ENCODE assay signal across 9 mouse cellular contexts in genomic region chr16:89897547-89898298, GRCm38 (mm10).
A peak's percentile ranks its signal among the peaks of the same experiment; 100 is the strongest.
DNase-seq lines count a peak whose midpoint lies in the region; ATAC-seq and TF ChIP-seq lines count a peak whose summit lies in the region.
"Had no signal": no experiment of that assay in that cellular context is flagged by ENCODE, and none has a peak within 500 bp of the region (broad histone marks: within the 10 kb centered on the region; RNA-seq: fewer than 3 reads in every experiment).

No protein-coding gene starts in this region.

- no peaks in the 10 kb centered on the region; the same call in 1 of the 2 replicates for H3K9me3 ChIP-seq in forebrain, embryonic 14.5 days (replicated peaks; ENCODE audit: control insufficient read depth, low read length)
- H3K9me3 ChIP-seq in forebrain, embryonic 11.5 days (ENCODE audit: control insufficient read depth, low read length): no peaks in the 10 kb centered on the region; the same call in 1 of the 2 replicates
- H3K9me3 ChIP-seq in E14TG2a.4 (ENCODE audit: low read length): peaks cover 7% of the 10 kb centered on the region
- H3K9me3 ChIP-seq in hindbrain, embryonic 11.5 days (ENCODE audit: control insufficient read depth, low read length): no peaks in the 10 kb centered on the region

- H3K4me2 ChIP-seq in forebrain, embryonic 14.5 days (ENCODE audit: low read length): no peak overlapping the region; the same call in 1 of the 2 replicates
- H3K4me2 ChIP-seq in forebrain, embryonic 11.5 days (ENCODE audit: low read depth, low read length, severe bottlenecking): no peak overlapping the region
- no peak overlapping the region for H3K4me2 ChIP-seq in hindbrain, embryonic 11.5 days (replicated peaks; ENCODE audit: low read depth, low read length)
- H3K4me2 ChIP-seq: midbrain, embryonic 11.5 days had no signal

- H3K4me3 ChIP-seq in forebrain, embryonic 14.5 days (ENCODE audit: low read depth, low read length): no peak overlapping the region
- H3K4me3 ChIP-seq in forebrain, embryonic 11.5 days (ENCODE audit: low read depth, low read length): no peak overlapping the region
- H3K4me3 ChIP-seq in E14TG2a.4 (replicated peaks; ENCODE audit: low read length): peak overlapping the region; percentile 67
- H3K4me3 ChIP-seq in left cerebral cortex, adult 2 months: peak overlapping the region; percentile 50
- no peak overlapping the region for H3K4me3 ChIP-seq in hindbrain, embryonic 11.5 days (ENCODE audit: low read depth, low read length)

- no peaks in the 10 kb centered on the region for H3K4me1 ChIP-seq in forebrain, embryonic 14.5 days (ENCODE audit: control insufficient read depth, insufficient read depth, low read length)
- H3K4me1 ChIP-seq in forebrain, embryonic 11.5 days (replicated peaks; ENCODE audit: control insufficient read depth, insufficient read depth, low read length): no peaks in the 10 kb centered on the region
- H3K4me1 ChIP-seq in E14TG2a.4 (replicated peaks; ENCODE audit: low read depth, low read length): peaks cover 48% of the 10 kb centered on the region
- no peaks in the 10 kb centered on the region for H3K4me1 ChIP-seq in hindbrain, embryonic 11.5 days (replicated peaks; ENCODE audit: control insufficient read depth, insufficient read depth, low read length)

- H3K27me3 ChIP-seq in forebrain, embryonic 14.5 days (replicated peaks; ENCODE audit: control insufficient read depth, insufficient read depth, low read length): no peaks in the 10 kb centered on the region
- H3K27me3 ChIP-seq in forebrain, embryonic 11.5 days (ENCODE audit: control insufficient read depth, insufficient read depth, low read length): no peaks in the 10 kb centered on the region
- peaks cover 36% of the 10 kb centered on the region for H3K27me3 ChIP-seq in E14TG2a.4 (ENCODE audit: insufficient read depth, low read length)
- H3K27me3 ChIP-seq in hindbrain, embryonic 11.5 days (ENCODE audit: control insufficient read depth, insufficient read depth, low read length): no peaks in the 10 kb centered on the region

- no peak for DNase-seq in forebrain, embryonic 14.5 days (ENCODE audit: low spot score)
- DNase-seq in forebrain, embryonic 11.5 days (ENCODE audit: low spot score): no peak
- peak; percentile 74 to 77 for DNase-seq in cerebellum, postnatal 25 days
- DNase-seq in left cerebral cortex, adult 2 months (ENCODE audit: extremely low spot score in 1 of 2, low spot score in 2 of 2): peak; percentile 54 to 64
- no peak for DNase-seq in thymus, postnatal 14 days
- no peak for DNase-seq in embryo, embryonic 10.5 days (ENCODE audit: low spot score)
- no peak for DNase-seq in hindbrain, embryonic 11.5 days (ENCODE audit: low spot score)

- intact Hi-C loops in left cerebral cortex, adult 2 months (cut with DNase I): loop anchor here (2.0 to 5.0 kb wide), 3 partner anchors 55 to 125 kb away; no protein-coding TSS in a partner anchor

- no peaks in the 10 kb centered on the region for H3K36me3 ChIP-seq in forebrain, embryonic 14.5 days (ENCODE audit: control insufficient read depth, insufficient read depth, low read length)
- no peaks in the 10 kb centered on the region for H3K36me3 ChIP-seq in forebrain, embryonic 11.5 days (ENCODE audit: control insufficient read depth, insufficient read depth, low read length)
- no peaks in the 10 kb centered on the region for H3K36me3 ChIP-seq in E14TG2a.4 (ENCODE audit: insufficient read depth, low read length)
- H3K36me3 ChIP-seq in hindbrain, embryonic 11.5 days (ENCODE audit: control insufficient read depth, insufficient read depth, low read length): no peaks in the 10 kb centered on the region

- 77% methylated on average over 33 of the region's 33 CpGs for WGBS in forebrain, embryonic 14.5 days
- WGBS in forebrain, embryonic 11.5 days: 89% methylated on average over 33 of the region's 33 CpGs
- 89% methylated on average over 33 of the region's 33 CpGs for WGBS in hindbrain, embryonic 11.5 days

- no peak for TF ChIP-seq CTCF in E14TG2a.4 (conservative IDR thresholded peaks at IDR 0.05; ENCODE audit: low read length)
- TF ChIP-seq CTCF in left cerebral cortex, adult 2 months (IDR thresholded peaks at IDR 0.05): no peak

- H3K9ac ChIP-seq in forebrain, embryonic 14.5 days (ENCODE audit: low read length): no peak overlapping the region
- H3K9ac ChIP-seq in forebrain, embryonic 11.5 days (ENCODE audit: low read length): no peak overlapping the region
- no peak overlapping the region for H3K9ac ChIP-seq in hindbrain, embryonic 11.5 days (ENCODE audit: low read depth, low read length)

- H3K27ac ChIP-seq in forebrain, embryonic 14.5 days (ENCODE audit: low read depth, low read length): no peak overlapping the region
- H3K27ac ChIP-seq in forebrain, embryonic 11.5 days (ENCODE audit: low read depth, low read length): no peak overlapping the region
- H3K27ac ChIP-seq in left cerebral cortex, adult 2 months: peak overlapping the region; percentile 86
- H3K27ac ChIP-seq in hindbrain, embryonic 11.5 days (ENCODE audit: low read depth, low read length): no peak overlapping the region

- peak; percentile 47; the same call in 1 of the 2 replicates for ATAC-seq in forebrain, embryonic 14.5 days
- ATAC-seq in forebrain, embryonic 11.5 days (replicated peaks; ENCODE audit: low FRiP score): no peak
- no peak for ATAC-seq in hindbrain, embryonic 11.5 days (ENCODE audit: low FRiP score)

Comparison
In these comparisons a context has a peak if more than half of its experiments do, and no peak if none do; other contexts are left out.
1. DNase-seq: peak in cerebellum, postnatal 25 days (2 of 2) and left cerebral cortex, adult 2 months (2 of 2); none in forebrain, embryonic 14.5 days (single experiment), forebrain, embryonic 11.5 days (single experiment), thymus, postnatal 14 days (single experiment), embryo, embryonic 10.5 days (single experiment) and hindbrain, embryonic 11.5 days (single experiment).
2. H3K4me3 ChIP-seq: peak in E14TG2a.4 (single experiment) and left cerebral cortex, adult 2 months (single experiment); none in forebrain, embryonic 14.5 days (single experiment), forebrain, embryonic 11.5 days (single experiment) and hindbrain, embryonic 11.5 days (single experiment).